Mouse (Mus musculus) liver, embryonic 14.5 days (tissue): ENCODE measurements around the gene Gfpt1. TPM values are rescaled to one million over a fixed set of nuclear protein-coding genes. Genes with fewer than 3 reads are reported as not detected.

Experiments
- ATAC-seq: fragments of 200-750 bp; cut with Nextera tagmentation; 2 replicates; pipeline ENCODE4 v1.8.0; 2017; ENCODE audit warnings: moderate number of reproducible peaks, mild to moderate bottlenecking, moderate library complexity; ENCODE audit not compliant: insufficient read depth
- DNase-seq, 3 experiments: peaks; one replicate each; pipeline ENCODE4 v3.0.0-alpha.2; 2012 to 2013; ENCODE audit warnings: low read depth in 3 of 3, low spot score in 3 of 3
- H3K27ac ChIP-seq: fragments of 300-500 bp; sonication (generic); 2 replicates; pipeline ENCODE4 v1.5.1; 2014; ENCODE audit warnings: moderate library complexity, mild to moderate bottlenecking, control low read depth, inconsistent platforms
- H3K27me3 ChIP-seq: fragments of 300-500 bp; sonication (generic); 2 replicates; pipeline ENCODE4 v1.6.1; 2014; ENCODE audit warnings: mild to moderate bottlenecking, low read length, moderate library complexity; ENCODE audit not compliant: control insufficient read depth, insufficient read depth
- H3K36me3 ChIP-seq: fragments of 300-500 bp; sonication (generic); replicated peaks from 2 replicates; pipeline ENCODE4 v1.6.1; 2014; ENCODE audit warnings: low read depth; ENCODE audit not compliant: control insufficient read depth, insufficient read depth
- H3K4me1 ChIP-seq, 2 experiments: fragments of 200-500 bp in 1 of 2; fragments of 300-500 bp in 1 of 2; sonication (generic) in 1 of 2; replicated peaks; 2 replicates each; pipeline ENCODE4 v1.6.1; 2012 to 2014; ENCODE audit warnings: antibody characterized with exemption in 1 of 2, inconsistent platforms in 1 of 2, low read length in 1 of 2; ENCODE audit not compliant: control insufficient read depth in 2 of 2, insufficient read depth in 2 of 2
- H3K4me2 ChIP-seq: fragments of 300-500 bp; sonication (generic); 2 replicates; pipeline ENCODE4 v1.6.1; 2014; ENCODE audit warnings: low read depth, mild to moderate bottlenecking, control low read depth, moderate library complexity
- H3K4me3 ChIP-seq, 2 experiments: fragments of 200-500 bp in 1 of 2; fragments of 300-500 bp in 1 of 2; sonication (generic) in 1 of 2; 2 replicates each; pipeline ENCODE4 v1.5.1; 2012 to 2014; ENCODE audit warnings: low read depth in 2 of 2, low read length in 2 of 2, mild to moderate bottlenecking in 2 of 2, control low read depth in 1 of 2, inconsistent platforms in 1 of 2, moderate library complexity in 1 of 2; ENCODE audit not compliant: insufficient read depth in 1 of 2
- H3K9ac ChIP-seq: fragments of 300-500 bp; sonication (generic); replicated peaks from 2 replicates; pipeline ENCODE4 v1.6.1; 2014; ENCODE audit warnings: mild to moderate bottlenecking, control low read depth, moderate library complexity
- H3K9me3 ChIP-seq: fragments of 300-500 bp; sonication (generic); 2 replicates; pipeline ENCODE4 v1.6.1; 2016; ENCODE audit warnings: low read length, mixed read lengths; ENCODE audit not compliant: control insufficient read depth
- CTCF ChIP-seq: IDR thresholded peaks from 2 replicates; pipeline ENCODE4 v1.5.1; 2016; ENCODE audit warnings: antibody characterized with exemption, low read depth, control low read depth
- EP300 ChIP-seq: IDR thresholded peaks from 2 replicates; pipeline ENCODE4 v1.6.1; 2016; ENCODE audit warnings: antibody characterized with exemption, low read depth
- whole genome bisulfite sequencing: fragments of 180-500 bp; shearing (Covaris S2); extraction: QIAGEN DNeasy Blood & Tissue Kit; methylation state at CpG from one replicate; pipeline ENCODE4 v1.1.7; 2014; ENCODE audit not compliant: insufficient replicate concordance; 5-methylcytosine and 5-hydroxymethylcytosine counted together
- polyA plus RNA-seq, 2 experiments: library from polyadenylated mRNA; depleted of rRNA in 1 of 2; stranded (reverse) in 1 of 2; unstranded in 1 of 2; fragments of >200 nt; fragmentation: Nextera tagmentation in 1 of 2; extraction: Ambion mirVana in 1 of 2; gene quantifications; 2 replicates each; pipeline versions ENCODE4 v1.2.1 to v1.2.3; 2012 to 2014

Gfpt1 gene
- polyA plus RNA-seq, 2 experiments = 5.2 to 5.5 TPM

DNA sequence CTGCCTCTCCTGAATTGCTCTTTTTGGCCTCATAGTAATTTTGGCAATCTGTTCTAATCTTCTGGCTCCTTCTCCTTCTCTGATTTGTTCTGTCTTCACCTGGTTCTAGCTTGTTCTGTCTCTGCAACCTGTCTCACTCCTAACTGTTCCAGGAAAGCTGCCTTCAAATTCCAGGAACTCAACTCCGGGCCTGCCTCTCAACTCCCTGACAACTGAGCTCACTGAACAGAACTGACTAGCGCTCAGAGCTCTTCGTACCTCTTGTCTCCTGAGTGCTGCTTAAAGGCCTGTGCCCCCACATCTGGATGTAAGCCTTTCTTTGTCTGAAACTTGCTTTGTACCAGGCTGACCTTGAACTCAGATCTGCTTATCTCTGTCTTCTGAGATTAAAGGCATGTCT lies 10.2 kb upstream of the Gfpt1 start:
- H3K9me3 ChIP-seq = no peaks in the 10 kb centered on the region
- DNase-seq = no peak
- H3K27ac ChIP-seq = no peak overlapping the region
- no peaks in the 10 kb centered on the region for H3K27me3 ChIP-seq
- no peak for ATAC-seq
- H3K4me3 ChIP-seq = no peak overlapping the region
- H3K4me2 ChIP-seq = no peak overlapping the region
- H3K9ac ChIP-seq = no peak overlapping the region
- 66% methylated on average over 3 of the region's 3 CpGs for WGBS
- H3K36me3 ChIP-seq = no peaks in the 10 kb centered on the region
- no peaks in the 10 kb centered on the region for H3K4me1 ChIP-seq
- TF ChIP-seq EP300 (no peak), CTCF (no peak)

DNA sequence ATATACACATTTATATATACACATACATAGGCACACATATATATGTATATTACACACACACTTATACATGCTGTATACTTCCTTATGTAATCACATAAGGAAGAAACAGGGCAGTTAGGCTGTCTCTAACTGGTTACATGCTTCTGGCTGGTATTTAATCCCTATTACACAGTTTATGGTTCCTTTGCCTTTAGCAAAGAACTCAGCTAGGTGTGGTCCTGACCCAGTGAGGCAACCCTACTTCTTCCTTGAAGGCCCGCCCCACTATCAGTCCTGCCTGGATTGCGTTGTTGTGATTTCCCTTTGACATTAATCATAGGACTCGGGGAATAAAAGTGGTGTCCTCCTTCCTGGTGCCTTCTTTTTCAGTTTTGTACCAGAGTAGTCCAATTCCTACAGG lies 8.3 kb upstream of the Gfpt1 start:
- DNase-seq (no peak), ATAC-seq (no peak)
- H3K9me3 ChIP-seq = no peaks in the 10 kb centered on the region
- H3K4me3 ChIP-seq = no peak overlapping the region
- no peaks in the 10 kb centered on the region for H3K36me3 ChIP-seq
- H3K9ac ChIP-seq = no peak overlapping the region
- TF ChIP-seq EP300 = no peak
- TF ChIP-seq CTCF = no peak
- no peaks in the 10 kb centered on the region; a peak in 1 of 4 replicates for H3K4me1 ChIP-seq
- H3K27me3 ChIP-seq = no peaks in the 10 kb centered on the region
- 71% methylated on average over 3 of the region's 3 CpGs for WGBS
- H3K27ac ChIP-seq = no peak overlapping the region
- H3K4me2 ChIP-seq = no peak overlapping the region

DNA sequence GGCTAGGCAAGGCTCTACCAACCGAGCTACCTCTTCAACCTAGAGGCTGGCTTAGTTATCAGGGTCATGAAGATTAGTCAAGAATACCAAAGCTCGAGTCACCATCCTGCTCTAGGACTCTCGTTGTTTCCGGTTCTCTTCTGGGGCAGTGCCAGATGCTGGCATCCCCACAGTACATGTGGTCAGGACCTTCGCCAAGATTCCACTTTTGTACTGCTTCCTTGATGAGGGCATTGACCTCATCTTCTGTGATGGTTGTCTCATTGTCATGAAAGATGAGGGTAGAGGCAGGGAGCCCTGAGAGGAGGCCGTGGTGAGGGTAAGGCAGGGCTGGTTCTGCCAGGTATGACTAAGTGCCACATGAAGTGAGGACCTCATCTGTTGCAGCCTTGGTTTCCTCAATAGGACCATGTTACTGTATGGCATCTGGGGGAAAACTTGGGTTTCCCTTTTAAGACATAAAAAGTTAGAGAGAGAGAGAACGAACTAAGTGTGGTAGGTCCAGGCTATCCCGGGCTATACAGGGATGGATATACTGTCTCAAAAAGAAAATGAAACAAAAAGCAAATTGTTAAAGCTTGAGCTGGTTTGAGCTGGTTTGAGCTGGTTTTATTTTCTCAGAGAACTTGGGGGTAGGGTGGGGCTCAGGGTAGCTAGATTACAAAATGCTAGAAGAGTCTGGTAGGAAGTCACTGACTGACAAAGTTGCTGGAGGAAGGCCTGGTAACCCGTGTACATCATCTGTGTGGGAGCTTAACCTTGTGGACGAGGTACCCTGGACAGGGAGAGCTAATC lies 4.6 kb upstream of the Gfpt1 start:
- WGBS = 69% methylated on average over 10 of the region's 10 CpGs
- H3K4me3 ChIP-seq = no peak overlapping the region
- peaks cover 4 to 5% of the 10 kb centered on the region in 2 experiments for H3K4me1 ChIP-seq
- H3K27me3 ChIP-seq = no peaks in the 10 kb centered on the region
- TF ChIP-seq CTCF (no peak), EP300 (no peak)
- H3K9me3 ChIP-seq = no peaks in the 10 kb centered on the region
- H3K36me3 ChIP-seq = no peaks in the 10 kb centered on the region
- no peak overlapping the region for H3K4me2 ChIP-seq
- no peak for ATAC-seq
- H3K9ac ChIP-seq = no peak overlapping the region
- H3K27ac ChIP-seq = no peak overlapping the region
- DNase-seq = no peak

DNA sequence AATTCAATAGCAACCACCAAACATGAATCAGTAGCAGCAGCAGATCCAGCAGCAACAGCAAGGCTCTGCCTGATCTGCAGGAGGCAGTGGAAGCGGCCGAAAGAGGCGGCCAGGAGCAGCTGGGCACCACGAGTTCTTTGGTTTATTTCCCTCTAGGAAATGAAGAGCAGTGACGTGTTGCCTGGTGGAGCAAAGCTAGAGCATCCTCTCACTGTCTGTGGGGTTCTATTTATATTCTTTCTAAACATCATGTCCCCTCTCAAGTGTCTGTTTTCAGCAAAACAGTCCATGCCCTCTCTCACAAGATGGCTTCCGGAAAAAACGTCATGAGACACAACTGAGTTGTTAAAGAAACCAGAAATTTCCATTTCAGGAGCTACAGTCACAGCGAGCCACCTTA lies 3.5 kb upstream of the Gfpt1 start:
- DNase-seq (no peak), ATAC-seq (no peak)
- no peaks in the 10 kb centered on the region for H3K9me3 ChIP-seq
- H3K36me3 ChIP-seq = no peaks in the 10 kb centered on the region
- no peak overlapping the region for H3K27ac ChIP-seq
- no peak overlapping the region for H3K4me3 ChIP-seq
- no peak overlapping the region for H3K9ac ChIP-seq
- TF ChIP-seq EP300 = no peak
- TF ChIP-seq CTCF = no peak
- no peaks in the 10 kb centered on the region for H3K27me3 ChIP-seq
- peaks cover 8 to 10% of the 10 kb centered on the region in 2 experiments for H3K4me1 ChIP-seq
- WGBS = 75% methylated on average over 8 of the region's 8 CpGs
- no peak overlapping the region for H3K4me2 ChIP-seq

DNA sequence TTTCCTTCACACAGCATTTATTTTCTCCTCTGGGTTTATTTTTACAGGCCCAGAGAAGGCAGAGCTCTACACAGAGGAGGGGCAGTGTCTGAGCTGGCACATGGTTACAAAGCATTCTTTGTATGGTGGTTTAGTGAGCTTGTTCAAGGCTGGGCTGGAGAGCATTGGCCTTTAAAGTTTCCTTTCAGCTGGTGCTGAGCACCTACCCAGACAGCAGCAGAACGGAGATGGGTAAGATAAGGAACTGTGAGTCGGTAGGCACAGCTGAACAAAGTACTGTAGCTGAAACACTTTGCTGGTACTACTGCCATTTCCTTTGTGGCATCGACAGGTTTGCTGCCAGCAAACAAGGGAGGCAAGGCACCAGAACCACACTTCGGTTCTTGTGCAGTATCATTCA lies 1.7 kb upstream of the Gfpt1 start:
- Histone ChIP-seq H3K4me3 (no peak overlapping the region), H3K9ac (no peak overlapping the region), H3K27me3 (no peaks in the 10 kb centered on the region), H3K4me1 (peaks cover 8 to 15% of the 10 kb centered on the region in 2 experiments), H3K27ac (no peak overlapping the region), H3K4me2 (no peak overlapping the region), H3K9me3 (no peaks in the 10 kb centered on the region), H3K36me3 (no peaks in the 10 kb centered on the region)
- TF ChIP-seq CTCF (no peak), EP300 (no peak)
- WGBS = 40% methylated on average over 4 of the region's 4 CpGs
- DNase-seq (no peak), ATAC-seq (no peak)
